Mouse (Mus musculus): Measurements from ENCODE around the gene Rap2c.

Gene Rap2c

GRCm38 (mm10) chrX:51017851-51018785 lies at the start of gene Rap2c:
Gene Rap2c, minus strand, starts transcription at chrX:51018018.
- DNase-seq (ENCODE audit: low spot score in 2 of 2) = peak; percentile 77

DNA sequence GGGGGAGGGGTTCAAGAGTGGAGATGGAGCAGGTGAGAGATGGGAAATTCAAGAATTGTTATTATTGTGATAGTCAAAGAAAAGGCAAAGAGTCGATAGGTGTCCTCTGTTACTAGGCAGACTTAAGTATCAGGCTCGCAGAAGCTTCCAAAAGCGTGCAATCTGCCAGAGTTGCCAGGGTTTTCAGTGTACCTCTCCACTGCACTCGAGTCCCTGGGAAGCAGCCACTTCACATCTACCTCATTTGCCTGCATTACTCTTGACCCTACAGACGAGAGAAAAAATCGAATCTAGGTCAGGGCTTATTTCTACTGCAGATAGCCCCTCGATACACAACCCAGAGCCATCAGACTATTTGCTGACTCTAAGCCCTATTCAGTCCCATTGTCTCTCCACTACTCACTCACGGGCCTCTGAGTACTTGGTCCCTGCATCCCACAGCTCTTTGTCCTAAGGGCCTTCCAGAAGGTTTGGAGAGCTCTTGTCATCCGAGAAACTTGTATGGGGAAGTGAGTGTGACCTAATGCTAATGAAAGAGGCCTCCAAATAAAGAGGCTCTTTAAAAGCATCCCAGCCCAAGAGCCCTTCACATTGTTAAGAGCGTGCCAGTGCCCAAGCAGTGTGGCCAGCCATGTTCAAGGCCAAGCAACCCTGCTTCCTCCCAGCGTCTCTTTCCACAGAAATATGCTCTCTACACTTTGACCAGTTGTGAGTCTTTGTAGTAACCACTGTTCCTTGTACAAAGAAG lies 48.9 kb upstream of the Rap2c start:
- no peak for DNase-seq (ENCODE audit: low spot score in 2 of 2)

GRCm38 (mm10) chrX:51065773-51066172 lies 48.0 kb upstream of the Rap2c start:
- DNase-seq (ENCODE audit: low spot score in 2 of 2) = peak; percentile 12

DNA sequence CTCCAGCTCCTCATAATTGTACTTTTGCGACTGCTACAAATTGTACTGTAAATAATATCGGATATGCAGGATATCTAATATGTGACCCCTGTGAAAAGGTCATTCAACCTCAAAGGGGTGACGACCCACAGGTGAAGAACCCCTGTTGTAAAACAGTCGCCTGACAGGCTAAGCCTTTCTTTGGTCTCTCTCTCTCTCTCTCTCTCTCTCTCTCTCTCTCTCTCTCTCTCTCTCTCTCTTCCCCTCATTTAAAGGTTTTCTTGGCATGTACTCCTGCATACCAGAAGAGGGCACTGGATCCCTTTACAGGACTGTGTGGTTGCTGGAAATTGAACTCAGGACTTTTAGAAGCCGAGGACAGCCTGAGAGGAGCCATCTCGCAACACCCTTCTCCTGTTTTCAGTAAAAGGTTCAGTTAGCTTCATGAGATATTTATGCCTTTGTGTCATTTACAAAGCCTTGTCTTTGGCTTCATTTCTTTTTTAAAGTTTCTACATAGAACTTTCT lies 47.4 kb upstream of the Rap2c start:
- DNase-seq (ENCODE audit: low spot score in 2 of 2) = no peak

GRCm38 (mm10) chrX:51060220-51060619 lies 42.4 kb upstream of the Rap2c start:
- no peak for DNase-seq (ENCODE audit: low spot score in 2 of 2)

DNA sequence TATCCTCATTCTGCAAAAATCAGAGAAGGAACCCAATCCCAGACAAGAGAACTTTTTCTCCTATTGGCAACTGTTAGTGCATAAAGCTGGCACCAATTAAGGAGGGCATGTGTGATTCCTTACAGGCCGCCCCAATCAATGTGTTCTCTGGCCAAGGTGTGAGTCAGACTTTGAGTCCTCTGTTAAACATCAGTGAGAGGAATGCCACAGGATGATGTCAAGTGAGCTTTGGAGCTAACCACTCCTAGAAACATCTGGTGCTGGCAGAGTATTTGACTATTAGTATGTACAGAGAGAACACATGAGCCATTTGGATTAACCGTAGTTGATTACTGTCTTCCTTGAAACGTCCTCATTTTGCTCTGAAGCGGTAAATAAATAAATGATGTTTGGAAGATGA lies 40.9 kb upstream of the Rap2c start:
- DNase-seq (ENCODE audit: low spot score in 2 of 2) = no peak

- DNase-seq (ENCODE audit: low spot score in 2 of 2) = no peak
Observed at GRCm38 (mm10) chrX:51058317-51058716, 40.5 kb upstream of the Rap2c start.

GRCm38 (mm10) chrX:51051680-51052461 lies 34.1 kb upstream of the Rap2c start:
- no peak for DNase-seq (ENCODE audit: low spot score in 2 of 2)

DNA sequence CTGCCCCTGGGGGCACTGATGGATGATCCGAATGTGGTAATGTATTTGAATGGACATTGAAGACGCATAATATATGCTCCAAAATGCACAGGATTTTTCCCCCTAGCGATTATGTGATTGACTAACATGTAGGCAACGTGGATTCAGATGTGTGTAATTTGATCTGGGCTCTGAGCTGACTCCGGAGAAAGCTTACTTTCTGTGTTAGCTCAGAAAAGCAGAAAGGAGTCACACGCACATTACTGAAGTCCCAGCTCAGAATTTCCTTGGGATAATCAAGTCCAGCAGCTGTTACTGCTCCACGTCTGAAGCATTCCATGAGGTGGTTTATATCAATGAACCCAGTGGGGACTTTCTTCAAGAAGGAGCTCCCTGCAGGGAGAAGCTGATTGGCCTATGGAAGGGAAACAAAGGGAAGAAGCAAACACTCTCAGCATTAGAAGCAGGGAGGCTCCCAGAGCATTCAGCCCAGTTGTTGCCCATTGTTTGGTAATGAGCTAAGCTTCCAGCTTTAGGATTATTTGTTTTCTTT lies 17.9 kb upstream of the Rap2c start:
- DNase-seq (ENCODE audit: low spot score in 2 of 2) = no peak

DNA sequence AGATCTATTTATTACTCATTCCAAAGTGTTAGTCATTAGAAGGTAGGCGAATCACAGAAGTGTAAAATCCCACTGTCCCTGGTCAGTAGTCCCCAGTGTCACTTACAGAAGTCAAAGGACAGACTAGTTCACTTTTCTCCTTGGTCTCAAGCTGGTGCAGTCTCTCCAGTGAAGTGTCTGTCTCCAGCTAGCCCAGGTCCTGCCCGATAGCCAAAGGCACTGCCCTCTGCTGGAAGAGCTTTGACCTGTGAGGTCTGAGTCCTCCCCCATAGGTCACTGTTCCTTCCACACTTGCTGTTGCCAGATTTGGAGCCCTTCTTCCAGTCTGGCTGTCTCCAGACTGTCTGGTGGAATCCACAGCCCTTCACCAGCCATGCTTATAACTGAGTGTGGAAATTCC lies 2.1 kb upstream of the Rap2c start:
- DNase-seq (ENCODE audit: low spot score in 2 of 2) = peak; percentile 43 to 45

DNA sequence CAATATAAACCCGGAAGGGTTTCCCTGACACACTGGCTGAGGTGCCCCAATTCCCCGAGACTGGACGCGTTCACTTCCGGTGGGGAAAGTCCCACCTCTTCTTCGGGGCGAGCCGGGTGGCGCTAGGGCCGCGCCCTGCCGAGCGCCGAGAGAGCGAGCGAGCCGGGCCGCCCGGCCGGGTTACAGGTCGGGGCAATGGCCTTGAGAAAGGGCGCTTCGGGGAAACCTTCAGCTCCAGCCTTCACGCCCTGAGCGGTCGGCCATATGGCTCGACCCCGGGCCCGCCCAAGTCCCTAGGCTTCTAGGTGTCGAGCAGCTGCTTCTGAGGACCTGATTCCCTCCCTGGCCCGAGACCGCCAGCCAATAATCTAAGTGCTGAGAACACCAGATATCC lies 965 bp upstream of the Rap2c start:
- peak; percentile 78 to 84 for DNase-seq (ENCODE audit: low spot score in 2 of 2)

GRCm38 (mm10) chrX:51016926-51017325 lies 892 bp downstream of the Rap2c start:
- peak in 1 of 2 experiments; percentile 1 for DNase-seq (ENCODE audit: low spot score in 2 of 2)

GRCm38 (mm10) chrX:51012280-51012679 lies 5.5 kb downstream of the Rap2c start:
- DNase-seq (ENCODE audit: low spot score in 2 of 2) = no peak

GRCm38 (mm10) chrX:51010323-51010722 lies 7.5 kb downstream of the Rap2c start:
- DNase-seq (ENCODE audit: low spot score in 2 of 2) = no peak

DNA sequence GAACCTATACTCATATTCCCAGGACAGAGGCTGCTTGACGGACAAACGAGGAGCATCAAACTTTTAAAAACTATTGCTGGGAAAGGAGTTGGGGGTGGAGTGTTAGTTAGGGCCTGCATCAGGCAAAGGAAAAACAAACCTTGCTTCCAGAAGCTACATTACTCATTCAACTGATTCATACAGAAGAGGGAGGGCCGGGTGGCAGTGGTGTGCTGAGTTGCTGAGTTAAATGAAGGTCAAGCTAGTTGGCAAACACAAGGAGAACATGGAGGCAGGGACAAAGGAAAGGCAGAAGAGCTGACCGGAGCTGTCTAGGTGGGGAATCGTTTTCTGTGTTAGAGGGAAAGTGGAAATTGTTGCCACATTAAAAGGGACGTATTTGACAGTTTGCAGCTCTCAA lies 17.0 kb downstream of the Rap2c start:
- no peak for DNase-seq (ENCODE audit: low spot score in 2 of 2)

DNA sequence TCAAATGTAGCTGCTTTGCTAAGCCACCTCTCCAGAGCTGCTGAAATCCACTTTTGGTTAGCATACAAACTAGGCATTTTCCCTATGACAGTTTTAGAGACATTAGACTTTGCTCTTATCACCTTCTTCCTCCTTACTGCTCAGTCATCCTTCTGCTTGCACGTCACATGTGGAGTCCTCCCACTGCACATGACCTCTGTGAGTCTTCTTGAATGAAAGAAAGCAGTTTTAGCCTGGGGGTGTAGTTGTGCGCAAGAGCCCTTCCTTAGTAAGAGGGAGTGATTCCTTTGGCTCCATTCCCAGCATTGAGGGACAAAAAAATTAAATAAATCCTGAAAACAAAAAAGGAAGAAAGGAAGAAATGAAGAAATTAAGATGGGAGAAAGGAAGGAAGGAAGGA lies 22.5 kb downstream of the Rap2c start:
- DNase-seq (ENCODE audit: low spot score in 2 of 2) = no peak

DNA sequence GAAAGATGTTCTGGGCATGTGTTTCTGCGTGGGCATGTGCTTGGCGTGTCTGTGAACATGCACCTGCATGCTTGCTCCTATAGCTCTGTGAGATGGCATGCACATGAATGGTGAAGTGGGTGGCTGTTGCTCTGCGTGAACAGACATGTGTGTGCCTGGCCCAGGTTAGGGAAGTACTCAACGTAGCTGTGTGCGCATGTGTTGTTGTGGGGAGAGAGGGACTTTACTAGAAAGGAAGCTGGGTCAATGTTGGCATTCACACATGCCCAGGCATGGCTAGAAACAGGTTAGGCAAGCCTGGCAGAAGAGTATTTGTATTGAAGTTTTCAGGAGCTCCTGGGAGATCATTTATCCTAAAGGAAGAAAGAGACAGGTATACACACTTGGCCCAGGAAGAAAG lies 26.5 kb downstream of the Rap2c start:
- no peak for DNase-seq (ENCODE audit: low spot score in 2 of 2)

- no peak for DNase-seq (ENCODE audit: low spot score in 2 of 2)
Observed at GRCm38 (mm10) chrX:50989940-50990339, 27.9 kb downstream of the Rap2c start.

GRCm38 (mm10) chrX:50988581-50988980 lies 29.2 kb downstream of the Rap2c start:
- no peak for DNase-seq (ENCODE audit: low spot score in 2 of 2)

DNA sequence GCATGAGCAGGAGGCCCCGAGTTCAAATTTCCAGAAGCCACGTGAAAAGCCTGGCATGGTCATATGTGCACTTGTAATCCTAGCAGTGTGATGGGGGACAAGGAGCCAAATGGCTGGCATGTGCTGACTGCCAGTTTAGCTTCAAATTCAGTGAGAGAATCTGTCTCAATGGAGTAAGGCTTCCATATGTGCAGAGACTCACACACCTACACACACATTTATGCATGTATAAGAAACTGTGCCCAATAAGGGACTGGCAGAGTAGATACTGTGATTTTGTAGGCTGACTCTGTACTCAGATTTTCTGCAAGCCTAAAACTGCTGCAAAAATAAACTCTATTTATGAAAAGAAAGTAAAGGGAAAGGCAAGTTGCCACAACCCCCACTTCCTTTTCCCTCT lies 39.4 kb downstream of the Rap2c start:
- no peak for DNase-seq (ENCODE audit: low spot score in 2 of 2)

- peak in 1 of 2 experiments; percentile 1 for DNase-seq (ENCODE audit: low spot score in 2 of 2)
Observed at GRCm38 (mm10) chrX:50972145-50972544, 45.7 kb downstream of the Rap2c start.

DNA sequence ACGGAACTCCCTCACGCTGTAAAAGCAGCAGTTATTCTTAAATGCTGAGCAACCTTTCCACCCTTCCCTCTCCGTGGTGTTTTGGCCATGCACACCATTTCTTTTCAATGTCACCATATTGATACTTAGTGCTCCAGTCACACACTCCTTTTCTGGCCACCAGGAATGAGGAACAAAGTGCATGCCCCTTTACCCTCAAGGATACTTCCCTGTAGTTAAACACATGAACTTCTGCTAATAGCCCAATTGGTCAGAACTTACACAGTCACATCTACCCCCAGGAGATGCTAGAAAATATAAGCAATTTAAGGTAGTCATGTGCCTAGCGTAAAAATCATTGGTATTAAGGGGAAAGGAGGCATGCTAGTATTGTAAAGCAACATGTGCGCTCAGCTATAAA lies 47.9 kb downstream of the Rap2c start:
- DNase-seq (ENCODE audit: low spot score in 2 of 2) = no peak
